Mouse (Mus musculus): ENCODE measurements around the gene Ctsw. TPM values are rescaled to one million over a fixed set of nuclear protein-coding genes. Genes with fewer than 3 reads are reported as not detected.
"Not testable (repeated sequence)": the region's sequence is repeated elsewhere in the genome, so short reads cannot be mapped to it uniquely, and the experiment has no call there.

The Ctsw gene
- 42.8 and 43.0 TPM in 2 replicates for polyA plus RNA-seq (2015; fragmentation: Nextera tagmentation; extraction: Ambion mirVana)

GRCm38 (mm10) chr19:5468374-5468773, at the start of gene Ctsw:
Gene Ctsw, minus strand, starts transcription at chr19:5468507.
- peak; percentile 80 for DNase-seq (ENCODE audit: low spot score)

- no peak for DNase-seq (ENCODE audit: low spot score)
Measured at GRCm38 (mm10) chr19:5516906-5517505, 48.7 kb upstream of the Ctsw start.

GRCm38 (mm10) chr19:5515840-5516777, 47.8 kb upstream of the Ctsw start:
- no peak for DNase-seq (ENCODE audit: low spot score)

- DNase-seq (ENCODE audit: low spot score) = no peak
Measured at GRCm38 (mm10) chr19:5513005-5513349, 44.7 kb upstream of the Ctsw start.

GRCm38 (mm10) chr19:5512091-5513004, 44.0 kb upstream of the Ctsw start:
- DNase-seq (ENCODE audit: low spot score) = no peak

GRCm38 (mm10) chr19:5511074-5511632, 42.8 kb upstream of the Ctsw start:
- no peak for DNase-seq (ENCODE audit: low spot score)

- DNase-seq (ENCODE audit: low spot score) = peak; percentile 98
Measured at GRCm38 (mm10) chr19:5510031-5511026, 42.0 kb upstream of the Ctsw start, which contains the start of gene Snx32. Gene Snx32, minus strand, starts transcription at chr19:5510538.

- no peak for DNase-seq (ENCODE audit: low spot score)
Measured at GRCm38 (mm10) chr19:5503687-5504086, 35.4 kb upstream of the Ctsw start, which contains the start of gene 1700020D05Rik. Gene 1700020D05Rik, minus strand, starts transcription at chr19:5503787.

GRCm38 (mm10) chr19:5500330-5500875, 32.1 kb upstream of the Ctsw start:
- DNase-seq (ENCODE audit: low spot score) = no peak

- no peak for DNase-seq (ENCODE audit: low spot score)
Measured at GRCm38 (mm10) chr19:5496052-5496370, 27.7 kb upstream of the Ctsw start.

GRCm38 (mm10) chr19:5495353-5496051, 27.2 kb upstream of the Ctsw start:
- no peak for DNase-seq (ENCODE audit: low spot score)

GRCm38 (mm10) chr19:5494314-5494713, 26.0 kb upstream of the Ctsw start:
- no peak for DNase-seq (ENCODE audit: low spot score)

- not testable (repeated sequence) for DNase-seq (ENCODE audit: low spot score)
Measured at GRCm38 (mm10) chr19:5493301-5493721, 25.0 kb upstream of the Ctsw start.

GRCm38 (mm10) chr19:5492641-5493040, 24.3 kb upstream of the Ctsw start:
- DNase-seq (ENCODE audit: low spot score) = no peak

- peak; percentile 90 for DNase-seq (ENCODE audit: low spot score)
Measured at GRCm38 (mm10) chr19:5490898-5491708, 22.8 kb upstream of the Ctsw start.

GRCm38 (mm10) chr19:5490313-5490897, 22.1 kb upstream of the Ctsw start, which contains the start of gene Cfl1:
Gene Cfl1, plus strand, starts transcription at chr19:5490455.
- peak; percentile 98 for DNase-seq (ENCODE audit: low spot score)

GRCm38 (mm10) chr19:5489721-5490120, 21.4 kb upstream of the Ctsw start:
- DNase-seq (ENCODE audit: low spot score) = not testable (repeated sequence)
